Mouse (Mus musculus) layer of hippocampus, postnatal 14 days (tissue): ENCODE measurements around the gene Rab5a. TPM values are rescaled to one million over a fixed set of nuclear protein-coding genes. Genes with fewer than 3 reads are reported as not detected.
"Not testable (repeated sequence)": the region's sequence is repeated elsewhere in the genome, so short reads cannot be mapped to it uniquely, and the experiment has no call there.

Experiments
- DNase-seq, 2 experiments: peaks; one replicate each; pipeline ENCODE4 v3.0.0; 2021 to 2022; ENCODE audit warnings: low spot score in 2 of 2, mixed read lengths in 1 of 2
- long read RNA-seq, 2 experiments: library from polyadenylated mRNA; stranded (forward); transcript quantifications; one replicate each; pipeline ENCODE4 v2.0.0; 2021
- total RNA-seq, 2 experiments: library from RNA; stranded (reverse); gene quantifications; 2 replicates each; pipeline ENCODE4 v1.2.3; 2021

Rab5a gene
- 100 to 1,000 TPM; 115 to 128 TPM for total RNA-seq
- long read RNA-seq, experiment 1, transcript Rab5a-201 (6 exons, 2,366 nt) = major isoform, 158 of 167 reads
- long read RNA-seq, experiment 1, partial matches to known transcripts = 3 of 167 reads
- long read RNA-seq, experiment 1, other reads (novel, unspliced or antisense) = 6 of 167 reads
- long read RNA-seq, experiment 2, transcript Rab5a-201 (6 exons, 2,366 nt) = major isoform, 204 of 215 reads
- long read RNA-seq, experiment 2, partial matches to known transcripts = 6 of 215 reads
- long read RNA-seq, experiment 2, other reads (novel, unspliced or antisense) = 5 of 215 reads

DNA sequence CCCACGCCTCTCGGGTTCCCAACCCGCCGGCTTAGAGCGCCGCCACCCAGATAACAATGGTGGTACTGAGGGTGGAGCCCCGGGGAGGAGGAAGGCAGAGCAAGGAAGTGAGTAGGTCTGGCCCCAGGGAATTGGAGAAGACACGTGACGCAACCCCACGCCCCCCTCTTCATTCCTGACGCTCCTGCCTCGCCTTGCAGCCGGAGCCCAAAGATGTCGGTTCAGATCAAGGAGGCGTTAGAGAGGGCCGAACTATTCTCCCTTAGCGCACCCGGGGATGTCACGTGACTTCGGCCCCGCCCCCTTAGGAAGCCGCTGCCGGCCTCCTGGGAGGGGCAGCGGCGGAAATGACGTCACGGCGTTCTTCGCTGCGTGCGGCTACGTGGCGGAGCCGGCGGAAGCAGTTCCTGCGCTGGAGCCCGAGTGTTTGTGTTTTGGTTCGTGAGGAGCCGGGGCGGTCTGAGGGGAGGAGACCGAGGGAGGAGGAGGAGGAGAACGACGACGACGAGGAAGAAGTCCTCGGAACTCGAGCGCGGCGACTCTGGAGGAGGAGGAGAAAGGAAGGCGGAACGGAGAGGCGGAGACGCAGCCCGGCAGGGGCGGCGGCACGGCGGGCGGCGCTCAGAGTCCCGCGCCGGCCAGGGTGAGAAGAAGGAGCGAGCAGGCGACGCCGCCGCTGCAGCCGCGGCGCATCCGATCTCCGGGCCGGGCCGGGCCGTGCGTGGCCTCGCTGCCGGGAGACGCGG, at the start of gene Rab5a:
Gene Rab5a, plus strand, starts transcription at position 377 of the 746 bp plus-strand sequence.
- DNase-seq = peak; percentile 99

- DNase-seq = no peak
These were observed 22.9 kb upstream of the Rab5a start for GRCm38 (mm10) chr17:53456152-53456551.

DNA sequence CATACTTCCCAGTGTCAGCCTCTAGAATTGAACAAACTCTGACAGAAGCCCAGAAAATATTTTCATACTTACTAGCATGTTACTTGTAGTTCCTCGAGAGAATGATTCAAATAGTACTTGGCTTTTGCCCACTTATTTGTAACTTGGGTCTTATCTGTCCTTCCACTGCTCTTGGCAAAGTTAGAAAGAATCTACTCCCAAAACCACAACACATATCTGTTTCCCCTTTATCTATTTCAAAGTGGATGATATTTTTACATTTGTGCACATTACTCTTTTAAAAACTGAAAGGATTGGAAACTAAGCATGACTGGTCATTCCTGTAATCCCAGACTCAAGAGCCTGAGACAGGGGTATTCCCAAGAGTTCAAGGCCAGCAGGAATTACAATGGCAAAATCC, 22.3 kb upstream of the Rab5a start:
- no peak for DNase-seq

DNA sequence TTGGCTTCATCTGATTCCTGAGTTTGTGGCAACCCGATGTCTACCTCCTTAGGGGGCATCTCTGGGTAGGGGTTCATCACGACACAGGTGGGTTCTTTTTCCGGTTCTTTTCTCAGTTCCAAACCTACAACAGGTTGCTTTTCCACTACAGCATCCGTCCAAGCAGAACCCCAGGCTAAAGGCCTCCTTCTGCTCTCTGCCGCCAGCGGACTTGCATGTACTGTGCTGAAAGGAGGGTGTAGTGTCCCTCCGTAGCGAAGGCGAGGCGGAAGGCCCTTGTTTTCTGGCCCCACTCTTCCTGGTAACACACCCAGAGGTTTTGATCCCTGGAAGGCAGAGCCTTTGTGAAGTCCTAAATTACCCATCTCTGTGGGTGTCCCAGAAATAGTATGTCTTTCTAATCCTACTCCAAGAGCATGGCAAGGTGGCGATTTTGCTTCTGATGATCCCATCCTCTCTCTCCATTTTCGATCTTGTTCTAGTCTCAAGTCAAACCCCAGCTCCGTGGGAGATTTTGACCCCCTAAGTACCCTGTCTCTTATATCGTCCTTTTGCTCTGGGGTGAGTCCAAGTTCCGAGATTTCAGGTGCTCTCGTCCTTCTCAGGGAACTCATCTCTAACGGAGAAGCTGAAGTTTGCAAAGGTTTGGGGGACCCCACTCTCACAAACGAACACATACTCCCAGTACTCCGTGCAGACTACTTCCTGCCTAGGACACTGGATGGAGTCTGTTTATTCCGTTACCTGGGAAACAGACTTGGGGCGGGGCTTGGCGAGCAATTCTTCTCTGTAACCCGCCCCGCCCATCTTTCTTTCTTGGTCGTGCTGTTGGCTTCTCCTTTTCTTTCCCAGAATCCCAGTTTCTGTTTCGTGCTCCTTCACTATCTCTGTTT, 16.2 kb upstream of the Rab5a start, which contains the start of gene Efhb:
Gene Efhb, minus strand, starts transcription at position 719 of the 893 bp plus-strand sequence.
- DNase-seq = peak; percentile 49 to 68

- no peak for DNase-seq
These were observed 15.6 kb upstream of the Rab5a start for GRCm38 (mm10) chr17:53463496-53463840.

GRCm38 (mm10) chr17:53465569-53465968, 13.5 kb upstream of the Rab5a start:
- no peak for DNase-seq

- no peak for DNase-seq
These were observed 10.3 kb upstream of the Rab5a start for GRCm38 (mm10) chr17:53468697-53469096.

DNA sequence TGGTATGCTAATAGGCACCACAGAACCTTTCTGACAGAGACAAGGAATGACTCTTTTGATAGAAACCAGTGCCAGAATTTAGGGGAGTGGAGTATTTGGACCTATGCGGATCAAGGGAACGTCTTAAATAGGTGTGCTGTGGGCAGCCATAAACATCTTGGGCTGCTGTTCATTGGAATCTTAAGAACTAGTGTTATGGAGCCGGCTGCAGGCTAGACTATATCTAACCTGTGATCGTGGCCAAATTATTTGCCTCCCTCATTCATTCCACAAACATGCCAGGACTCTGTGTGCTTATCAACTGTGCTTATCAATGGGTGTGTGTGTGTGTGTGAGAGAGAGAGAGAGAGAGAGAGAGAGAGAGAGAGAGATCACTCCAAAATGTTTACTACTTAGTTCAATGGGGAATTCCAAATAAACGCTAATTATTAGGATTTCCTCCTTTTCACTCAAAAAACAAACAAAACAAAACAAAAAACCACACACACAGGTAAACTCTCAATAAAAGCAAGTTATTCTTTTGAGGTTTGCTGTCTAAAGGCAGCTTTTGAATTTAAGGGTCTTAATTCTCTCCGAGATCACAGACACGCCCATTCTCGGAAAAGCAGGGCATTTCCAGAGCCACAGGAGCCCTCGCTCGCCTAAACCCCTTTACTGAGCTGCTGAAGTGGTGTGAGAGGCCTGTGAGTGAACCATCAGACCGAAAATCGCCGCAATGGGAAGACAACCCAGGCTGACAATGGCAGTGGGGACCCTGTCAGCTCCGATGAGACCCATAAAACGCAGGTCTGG, 772 bp upstream of the Rab5a start:
- DNase-seq = no peak

DNA sequence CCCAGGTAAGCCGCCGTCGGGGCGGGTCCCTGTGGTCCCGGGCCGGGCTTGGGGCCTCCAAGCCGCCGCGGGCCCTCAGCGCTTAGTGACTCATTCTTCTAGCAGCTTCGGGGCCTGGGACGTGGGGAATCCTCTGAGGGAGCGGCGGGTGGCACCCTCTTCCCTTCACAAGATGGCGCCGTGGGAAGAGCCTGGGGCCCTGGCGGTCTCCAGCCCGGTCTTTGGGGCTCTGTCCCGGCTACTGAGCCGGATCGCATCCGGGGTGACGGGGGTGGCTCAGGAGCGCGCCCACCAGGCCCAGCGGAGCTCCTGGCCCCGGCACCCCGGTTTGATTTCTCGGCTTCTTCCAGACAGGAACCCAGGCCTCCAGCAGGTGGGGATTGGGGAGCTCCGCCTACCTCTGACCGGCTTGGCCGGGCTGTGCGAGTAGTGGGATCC, 589 bp downstream of the Rab5a start:
- peak; percentile 43 to 68 for DNase-seq

GRCm38 (mm10) chr17:53480433-53480832, 1.4 kb downstream of the Rab5a start:
- no peak for DNase-seq

DNA sequence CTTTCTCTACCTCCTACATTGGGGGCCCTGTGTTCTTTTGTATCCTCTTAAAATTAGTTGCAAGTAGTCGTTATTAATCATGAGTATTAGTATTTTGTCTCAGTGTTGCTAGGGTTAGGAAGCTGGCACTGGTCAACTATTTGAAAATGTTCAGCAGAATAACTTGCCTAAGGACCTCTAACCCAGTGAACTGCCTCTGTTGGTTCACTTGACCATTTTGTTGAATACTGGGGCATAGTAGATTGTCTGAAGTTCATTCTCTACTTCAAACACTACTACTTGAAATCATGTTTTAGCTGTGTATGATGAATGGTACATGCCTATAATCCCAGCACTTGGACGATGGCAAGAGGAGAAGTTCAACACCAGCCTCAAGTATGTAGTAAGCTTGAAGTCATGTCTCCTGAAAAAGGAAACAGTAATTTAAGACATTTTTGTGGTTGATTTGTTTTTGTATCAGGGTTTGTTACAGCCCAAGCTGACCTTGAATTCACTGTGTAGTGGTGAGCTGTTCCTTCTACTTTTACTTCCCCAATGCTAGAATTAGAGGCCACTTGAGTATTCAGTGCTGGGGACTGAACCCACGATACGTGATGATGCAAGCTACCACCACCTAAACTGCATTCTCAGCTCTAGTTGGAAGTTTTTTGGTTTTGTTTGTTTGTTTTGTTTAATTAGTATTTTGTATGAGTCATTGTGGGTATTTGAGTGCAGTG, 9.4 kb downstream of the Rab5a start:
- DNase-seq = no peak

- DNase-seq = no peak
These were observed 10.0 kb downstream of the Rab5a start for GRCm38 (mm10) chr17:53489007-53489378.

- no peak for DNase-seq
These were observed 23.9 kb downstream of the Rab5a start for GRCm38 (mm10) chr17:53502966-53503365.

GRCm38 (mm10) chr17:53512311-53512951, 33.4 kb downstream of the Rab5a start:
- DNase-seq = peak; percentile 6 to 74

DNA sequence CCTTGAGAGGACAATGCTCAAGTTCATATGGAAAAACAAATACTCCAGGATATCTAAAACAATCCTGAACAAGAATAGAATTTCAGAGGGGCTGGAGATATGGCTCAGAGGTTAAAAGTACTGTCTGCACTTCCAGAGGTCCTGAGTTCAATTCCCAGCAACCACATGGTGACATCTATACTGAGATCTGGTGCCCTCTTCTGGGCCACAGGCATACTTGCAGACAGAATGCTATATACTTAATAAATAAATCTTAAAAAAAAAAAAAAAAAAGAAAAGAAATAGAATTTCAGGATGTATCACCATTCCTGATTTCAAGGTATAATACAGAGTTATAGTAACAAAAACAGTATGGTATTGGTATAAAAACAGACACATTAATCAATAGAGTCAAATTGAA, 40.3 kb downstream of the Rab5a start:
- DNase-seq = no peak

DNA sequence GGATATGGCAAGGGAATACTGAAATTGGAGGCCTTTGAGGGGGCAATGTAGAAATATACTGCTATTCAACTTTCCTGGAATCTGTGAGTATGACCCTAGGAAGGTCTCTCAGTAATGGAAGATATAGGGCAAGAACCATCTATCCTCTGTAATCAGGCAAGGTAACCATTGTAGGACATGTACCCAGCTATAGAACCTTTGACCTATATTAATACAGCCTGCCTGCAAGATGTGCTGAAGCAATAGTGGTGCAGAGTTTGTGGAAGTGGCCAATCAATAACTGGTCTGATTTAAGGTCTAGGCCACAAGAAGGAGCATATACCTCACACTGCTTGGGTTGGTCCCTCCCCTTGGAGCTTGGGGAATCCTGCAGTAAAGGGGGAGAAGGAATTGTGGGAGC, 41.5 kb downstream of the Rab5a start:
- no peak for DNase-seq

GRCm38 (mm10) chr17:53528034-53528433, 49.0 kb downstream of the Rab5a start:
- DNase-seq = no peak

- no peak for DNase-seq
These were observed 52.1 kb downstream of the Rab5a start for GRCm38 (mm10) chr17:53531160-53531559.

DNA sequence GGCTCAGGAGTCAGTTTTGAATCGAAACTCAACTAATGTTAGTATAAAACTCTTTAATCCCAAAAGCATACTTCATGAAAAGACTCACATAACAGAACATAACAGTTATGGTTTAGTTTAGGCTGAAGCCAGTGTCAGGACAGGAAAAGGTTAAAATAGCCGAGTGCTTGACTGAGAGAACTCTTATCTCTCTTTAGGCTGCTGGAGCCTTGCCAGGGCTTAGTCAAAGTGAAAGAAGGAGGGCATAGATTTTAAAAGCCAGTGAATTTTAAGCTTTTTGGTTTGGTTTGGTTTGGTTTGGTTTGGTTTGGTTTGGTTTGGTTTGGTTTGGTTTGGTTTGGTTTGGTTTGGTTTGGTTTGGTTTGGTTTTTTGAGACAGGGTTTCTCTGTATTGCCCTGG, 53.4 kb downstream of the Rab5a start:
- DNase-seq = no peak

DNA sequence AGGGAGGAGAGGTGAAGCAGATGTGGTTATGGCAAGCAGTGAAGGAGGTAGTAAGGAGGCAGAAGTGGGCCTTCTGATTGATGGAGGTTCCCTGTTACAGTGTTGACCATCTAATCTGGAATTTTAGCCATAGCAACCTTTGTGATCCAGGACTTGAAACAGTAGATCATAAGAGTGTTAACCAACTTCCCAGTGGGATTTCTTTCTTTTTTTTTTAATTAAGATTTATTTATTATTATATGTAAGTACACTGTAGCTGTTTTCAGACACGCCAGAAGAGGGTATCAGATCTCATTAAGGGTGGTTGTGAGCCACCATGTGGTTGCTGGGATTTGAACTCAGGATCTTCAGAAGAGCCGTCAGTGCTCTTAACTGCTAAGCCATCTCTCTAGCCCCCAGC, 60.3 kb downstream of the Rab5a start, which contains the start of gene Pp2d1:
Gene Pp2d1, minus strand, starts transcription at position 101 of the 400 bp plus-strand sequence.
- DNase-seq = not testable (repeated sequence)
